Mouse (Mus musculus): ENCODE results near the gene A4galt.
"Not testable (repeated sequence)": the region's sequence is repeated elsewhere in the genome, so short reads cannot be mapped to it uniquely, and the experiment has no call there.

Gene A4galt

GRCm38 (mm10) chr15:83251176-83252004 is at the start of gene A4galt:
Gene A4galt, minus strand, starts transcription at chr15:83251774.
- DNase-seq (ENCODE audit: low read depth, low spot score), result no peak

- DNase-seq (ENCODE audit: low read depth, low spot score), result peak; percentile 48
Observed at GRCm38 (mm10) chr15:83299916-83300582, 48.5 kb upstream of the A4galt start.

- no peak for DNase-seq (ENCODE audit: low read depth, low spot score)
Observed at GRCm38 (mm10) chr15:83299450-83299849, 47.9 kb upstream of the A4galt start.

GRCm38 (mm10) chr15:83298810-83299209 is 47.2 kb upstream of the A4galt start:
- no peak for DNase-seq (ENCODE audit: low read depth, low spot score)

DNA sequence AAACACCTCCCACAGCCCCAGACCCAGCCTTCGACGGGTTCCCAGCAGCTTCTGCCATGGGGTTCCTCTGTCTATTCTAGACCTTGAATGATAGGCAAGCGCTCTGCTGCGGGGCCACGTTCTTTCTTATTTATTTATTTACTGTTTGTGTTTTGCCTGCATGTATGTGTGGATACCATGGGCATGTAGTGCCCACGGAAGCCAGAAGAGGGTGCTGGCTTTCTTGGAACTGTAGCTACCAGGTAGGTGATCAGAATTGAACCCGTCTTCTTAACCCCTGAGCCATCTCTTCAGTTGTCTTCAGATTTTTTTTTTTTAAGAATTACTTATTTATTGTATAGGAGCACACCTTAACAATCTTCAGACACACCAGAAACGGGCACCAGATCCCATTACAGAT is 46.7 kb upstream of the A4galt start:
- DNase-seq (ENCODE audit: low read depth, low spot score), result no peak

GRCm38 (mm10) chr15:83296771-83297311 is 45.3 kb upstream of the A4galt start:
- no peak for DNase-seq (ENCODE audit: low read depth, low spot score)

DNA sequence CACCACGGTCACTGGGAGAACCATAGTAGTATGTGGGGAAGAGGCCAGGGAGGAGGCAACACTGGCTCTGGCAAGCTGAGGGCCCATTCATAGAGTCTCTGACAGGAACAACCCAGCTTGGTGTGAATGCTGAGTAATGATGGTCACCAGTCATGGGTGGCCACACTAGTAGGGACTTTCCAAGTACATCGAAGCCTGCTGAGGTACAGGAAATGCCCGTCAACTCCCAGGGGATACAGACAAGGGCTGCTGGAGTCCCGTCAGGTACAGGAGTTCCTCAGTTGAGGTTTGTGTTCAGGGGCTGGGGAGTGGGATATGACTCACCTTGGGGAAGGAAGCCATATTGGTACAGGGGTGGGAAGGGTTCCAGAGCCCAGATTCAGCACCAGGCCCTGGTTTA is 44.5 kb upstream of the A4galt start:
- DNase-seq (ENCODE audit: low read depth, low spot score), result no peak

DNA sequence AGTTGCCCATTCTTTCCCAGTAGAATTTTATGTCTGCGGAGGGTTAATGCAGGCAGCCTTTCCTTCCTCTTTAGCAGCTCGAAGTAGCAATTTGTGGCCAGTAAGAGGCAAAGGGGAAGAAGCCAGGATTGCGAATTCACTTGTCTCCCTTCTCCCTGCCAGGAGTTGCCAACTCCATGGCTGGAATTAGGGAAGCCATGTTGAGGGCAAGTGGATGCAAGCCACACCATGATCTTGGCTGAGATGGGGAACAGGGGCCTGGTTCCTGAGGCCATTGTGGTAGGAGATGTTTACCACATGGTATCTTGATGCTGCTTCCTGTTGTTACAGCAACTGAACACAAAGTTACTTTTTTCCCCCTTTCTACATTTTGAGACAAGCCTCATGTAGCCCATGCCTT is 43.4 kb upstream of the A4galt start:
- DNase-seq (ENCODE audit: low read depth, low spot score), result no peak

DNA sequence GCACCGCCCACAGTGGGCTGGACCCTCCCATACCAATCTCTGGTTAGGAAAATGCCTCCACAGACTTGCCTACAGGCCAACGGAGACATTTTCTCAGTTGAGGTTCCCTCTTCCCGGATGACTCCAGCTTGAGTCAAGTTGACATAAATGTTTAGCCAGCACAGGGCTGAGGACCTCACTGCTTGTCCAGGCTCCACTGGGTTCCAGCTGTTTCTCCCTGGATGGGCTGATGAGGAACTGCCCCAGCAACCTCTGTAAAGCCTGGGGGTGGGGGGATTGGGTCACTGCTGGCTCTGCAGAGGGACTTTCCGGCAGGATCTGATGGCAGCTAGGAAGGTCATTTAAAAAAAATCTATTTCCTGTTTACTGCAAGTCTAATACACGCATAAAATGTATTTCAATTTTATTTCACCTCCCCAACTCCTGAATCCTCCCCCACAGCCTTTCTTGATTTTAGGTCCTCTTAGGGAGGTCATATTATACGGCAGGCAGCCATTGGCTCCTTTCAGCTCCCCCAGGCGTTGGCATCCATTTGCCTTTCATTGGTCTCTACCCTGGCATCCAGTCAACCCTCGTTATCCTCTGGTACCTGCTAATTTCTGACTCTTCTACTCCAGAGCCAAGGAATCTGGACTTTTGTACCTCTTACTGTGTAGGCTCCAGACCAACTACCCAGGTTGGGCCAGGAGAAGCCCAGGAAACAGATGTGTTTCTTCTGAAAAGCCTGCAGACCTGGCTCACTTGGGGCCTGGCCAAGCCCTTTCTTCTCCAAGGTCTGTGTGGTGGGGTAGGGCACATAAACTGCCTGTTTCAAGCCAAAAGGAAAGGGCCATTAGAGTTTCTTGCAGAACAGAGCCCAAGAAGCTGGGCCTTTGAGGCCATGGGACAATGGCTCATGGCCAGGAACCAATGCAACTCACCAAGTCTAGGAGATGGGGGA is 42.4 kb upstream of the A4galt start:
- no peak for DNase-seq (ENCODE audit: low read depth, low spot score)

DNA sequence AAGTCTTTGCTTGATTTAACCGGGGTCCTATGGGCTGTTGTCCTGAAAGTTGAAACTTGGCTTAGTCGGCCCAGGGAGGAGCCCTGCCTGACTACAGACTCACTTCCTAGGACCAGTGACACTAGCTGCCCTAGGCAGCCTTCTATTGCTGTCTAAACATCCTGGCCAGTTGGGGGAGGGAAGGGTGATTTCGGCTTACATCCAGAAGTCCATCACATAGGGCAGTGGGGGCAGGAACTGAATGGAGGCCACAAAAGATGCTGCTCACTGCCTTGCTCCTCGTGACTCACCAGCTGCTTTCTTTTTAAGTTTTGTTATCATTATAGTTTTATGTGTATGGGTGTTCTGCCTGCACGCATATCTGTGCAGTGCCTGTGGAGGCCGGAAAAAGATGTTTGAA is 41.6 kb upstream of the A4galt start:
- DNase-seq (ENCODE audit: low read depth, low spot score), result no peak

- DNase-seq (ENCODE audit: low read depth, low spot score), result no peak
Observed at GRCm38 (mm10) chr15:83292261-83293056, 40.9 kb upstream of the A4galt start.

DNA sequence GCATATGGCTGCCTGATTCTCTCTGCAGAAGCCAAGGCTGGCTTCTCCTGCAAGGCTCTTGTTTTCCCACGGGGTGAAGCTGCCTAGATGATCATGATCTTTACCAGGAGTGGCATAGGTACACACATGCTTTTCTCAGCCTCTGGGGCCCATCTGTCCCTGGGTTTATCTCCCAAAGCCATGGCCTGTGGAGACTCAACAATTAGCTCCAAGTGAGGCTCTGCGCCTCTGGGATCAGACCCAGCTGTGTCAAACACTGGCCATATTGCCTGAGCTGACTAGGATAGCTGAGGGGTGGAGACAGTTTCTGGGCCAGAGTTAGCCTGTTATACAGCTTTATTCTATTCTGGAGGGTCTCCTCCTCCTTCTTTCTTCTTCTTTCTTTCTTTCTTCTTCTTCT is 39.3 kb upstream of the A4galt start:
- DNase-seq (ENCODE audit: low read depth, low spot score), result no peak

DNA sequence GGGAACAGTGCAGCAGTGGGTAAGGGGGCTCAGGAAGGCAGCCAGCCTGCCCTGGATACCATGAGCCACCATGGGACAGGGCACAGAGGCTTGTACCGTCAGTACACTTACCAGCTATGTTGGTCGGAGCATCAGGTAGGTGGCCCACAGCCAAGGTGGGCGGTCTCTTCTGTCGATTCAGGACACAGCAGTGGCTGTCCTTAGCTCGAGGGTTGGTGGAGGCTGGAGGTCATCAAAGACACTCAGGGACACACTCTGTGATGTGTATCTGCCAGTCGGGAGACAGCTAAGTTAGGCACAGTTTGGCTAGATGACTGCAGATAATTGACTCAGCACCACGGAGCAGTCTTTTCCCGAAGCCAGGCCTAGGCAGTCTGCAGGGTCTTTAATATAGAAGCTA is 33.3 kb upstream of the A4galt start:
- DNase-seq (ENCODE audit: low read depth, low spot score), result no peak

DNA sequence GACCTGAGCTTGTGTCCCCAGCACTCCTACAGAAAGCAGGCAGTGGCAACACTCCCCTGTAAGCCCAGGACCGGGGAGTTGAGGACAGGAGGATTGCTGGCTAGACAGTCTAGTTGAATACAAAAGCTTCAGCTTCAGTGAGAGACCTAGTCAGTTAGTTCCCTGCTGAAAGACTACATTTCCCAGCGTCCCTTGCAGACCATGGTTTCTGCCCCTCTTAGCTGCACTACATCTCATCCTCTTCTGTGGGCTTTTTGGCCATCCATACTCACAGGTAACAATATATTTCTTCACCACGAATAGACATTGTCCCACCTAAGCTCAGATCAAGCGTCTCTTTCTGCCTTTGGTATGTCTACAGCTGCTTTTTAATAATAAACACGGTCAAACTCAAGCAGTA is 30.8 kb upstream of the A4galt start:
- no peak for DNase-seq (ENCODE audit: low read depth, low spot score)

DNA sequence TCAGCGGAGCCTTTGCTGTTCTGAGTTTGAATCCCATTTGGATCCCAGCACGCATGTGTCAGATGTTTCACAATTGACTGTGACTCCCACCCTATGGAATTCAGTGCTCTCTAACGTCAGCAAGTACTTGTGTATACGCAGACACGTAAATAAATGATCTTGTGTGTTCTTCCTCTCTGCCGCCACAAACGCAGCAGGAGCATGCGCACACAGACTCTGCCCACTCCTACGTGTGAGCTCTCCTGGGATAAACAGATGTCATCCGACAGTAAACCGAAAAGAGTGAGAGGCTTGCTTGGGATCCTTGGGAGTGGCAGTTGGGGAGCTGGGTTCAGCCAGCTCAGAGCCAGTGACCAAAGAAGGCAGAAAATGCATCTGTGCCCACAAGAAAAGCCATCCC is 29.7 kb upstream of the A4galt start:
- DNase-seq (ENCODE audit: low read depth, low spot score), result no peak

- DNase-seq (ENCODE audit: low read depth, low spot score), result no peak
Observed at GRCm38 (mm10) chr15:83278579-83278978, 27.0 kb upstream of the A4galt start.

- peak; percentile 92 for DNase-seq (ENCODE audit: low read depth, low spot score)
Observed at GRCm38 (mm10) chr15:83277451-83277850, 25.9 kb upstream of the A4galt start.

GRCm38 (mm10) chr15:83274237-83274636 is 22.7 kb upstream of the A4galt start:
- not testable (repeated sequence) for DNase-seq (ENCODE audit: low read depth, low spot score)

DNA sequence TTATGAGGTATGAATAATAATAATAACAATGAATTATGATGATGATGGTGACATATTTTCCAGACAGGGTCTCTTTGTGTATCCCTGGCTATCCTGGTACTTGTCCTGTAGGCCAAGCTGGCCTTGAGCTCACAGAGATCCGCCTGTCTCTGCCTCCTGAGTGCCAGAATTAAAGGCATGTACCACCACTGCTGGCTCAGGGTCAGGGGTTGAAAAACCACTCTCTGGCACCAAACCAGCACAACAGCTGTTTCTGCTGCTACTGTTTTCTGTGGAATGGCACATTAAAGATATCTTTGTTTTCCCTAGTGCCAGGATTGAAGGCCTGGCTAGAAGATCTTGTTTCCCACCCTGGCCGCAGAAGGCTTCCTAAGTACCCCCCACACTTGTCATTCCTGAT is 21.4 kb upstream of the A4galt start:
- no peak for DNase-seq (ENCODE audit: low read depth, low spot score)

GRCm38 (mm10) chr15:83271221-83271620 is 19.6 kb upstream of the A4galt start:
- DNase-seq (ENCODE audit: low read depth, low spot score), result not testable (repeated sequence)

DNA sequence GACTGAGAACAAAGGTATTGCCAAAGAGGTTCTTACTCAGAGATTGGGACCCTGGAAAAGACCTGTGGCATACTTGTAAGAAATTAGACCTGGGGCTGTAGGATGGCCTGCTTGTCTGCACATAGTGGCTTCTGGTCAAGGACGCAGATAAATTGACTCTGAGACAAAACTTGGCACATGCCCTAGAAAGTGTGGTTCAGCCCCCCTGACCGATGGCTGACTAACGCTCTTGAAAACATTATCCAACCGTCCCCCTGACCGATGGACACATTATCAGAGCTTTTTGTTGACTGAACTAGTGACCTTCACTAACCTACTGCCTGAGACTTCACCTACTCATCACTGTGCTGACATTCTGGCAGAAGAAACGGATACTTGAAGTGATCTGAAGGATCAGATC is 18.4 kb upstream of the A4galt start:
- not testable (repeated sequence) for DNase-seq (ENCODE audit: low read depth, low spot score)
